Mouse (Mus musculus): Measurements from ENCODE around the gene Dmrt2.

Dmrt2 gene

DNA sequence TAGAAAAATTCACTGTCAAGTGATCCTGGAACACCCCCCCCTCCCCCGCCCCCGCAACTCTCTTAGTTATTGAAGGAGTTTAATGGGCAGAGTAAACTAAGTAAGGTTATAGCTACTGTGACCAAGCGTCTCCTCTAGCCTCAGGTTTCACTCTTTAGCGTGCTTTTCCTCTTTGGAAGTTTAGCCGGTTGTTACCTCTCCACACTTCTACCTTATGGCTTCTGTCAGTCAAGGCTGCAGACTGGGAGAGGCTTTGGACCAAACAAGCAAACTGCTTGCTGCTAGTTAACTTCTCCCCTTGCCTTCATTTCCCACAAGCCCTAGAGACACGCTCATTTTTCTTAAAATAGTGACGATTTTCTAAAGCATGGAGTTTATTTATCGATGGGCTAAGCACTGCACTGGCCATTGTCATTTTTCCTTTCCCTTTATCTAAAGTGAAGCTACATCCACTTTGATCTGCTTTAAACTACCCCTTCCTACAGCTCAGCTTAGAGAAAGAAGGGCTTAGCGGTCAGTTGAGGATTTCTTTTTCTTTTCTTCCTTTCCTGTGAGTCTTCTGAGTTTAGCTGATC is 3.7 kb downstream of the Dmrt2 start:
- DNase-seq (ENCODE audit: low read depth) = no peak

DNA sequence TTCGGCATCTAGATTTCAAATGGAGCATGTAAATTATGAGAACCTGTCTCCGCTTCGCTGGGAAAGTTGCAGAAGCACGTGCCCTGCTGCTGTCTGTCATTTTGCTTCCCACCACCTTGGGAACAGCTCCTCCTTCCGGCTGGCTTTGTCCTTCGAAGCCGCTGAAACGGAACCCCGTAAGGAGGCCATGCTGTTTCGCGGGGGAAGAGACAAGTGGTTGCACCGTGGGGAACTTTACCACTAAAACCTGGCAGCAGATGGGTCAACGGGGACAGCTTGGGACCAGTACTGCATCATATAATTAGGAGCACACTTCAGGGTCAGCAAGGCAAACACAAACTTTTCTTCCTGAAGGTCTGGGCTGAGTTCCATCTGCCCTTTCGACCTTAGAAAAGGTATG is 26.6 kb downstream of the Dmrt2 start:
- DNase-seq (ENCODE audit: low read depth) = no peak

- no peak for DNase-seq (ENCODE audit: low read depth)
These were observed 41.2 kb downstream of the Dmrt2 start for GRCm38 (mm10) chr19:25713382-25713781.

DNA sequence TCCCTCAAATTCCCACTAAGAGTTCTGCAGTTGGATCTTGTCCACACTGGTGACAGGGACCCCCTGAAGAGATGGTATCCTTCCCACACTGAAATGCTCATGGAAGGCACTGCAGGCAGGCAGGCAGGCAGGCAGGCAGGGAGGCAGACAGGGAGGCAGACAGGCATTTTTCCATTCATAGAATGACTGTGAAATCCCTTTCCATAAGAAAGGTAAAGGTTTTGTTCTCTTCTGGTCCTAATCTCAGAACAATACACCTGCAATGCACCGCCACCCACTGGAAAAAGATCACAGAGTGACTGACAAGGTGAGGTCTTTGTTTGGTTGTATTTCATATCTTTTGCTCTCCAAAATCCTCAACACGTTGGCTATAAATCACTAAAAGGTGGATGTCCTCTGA is 42.7 kb downstream of the Dmrt2 start:
- DNase-seq (ENCODE audit: low read depth) = no peak

DNA sequence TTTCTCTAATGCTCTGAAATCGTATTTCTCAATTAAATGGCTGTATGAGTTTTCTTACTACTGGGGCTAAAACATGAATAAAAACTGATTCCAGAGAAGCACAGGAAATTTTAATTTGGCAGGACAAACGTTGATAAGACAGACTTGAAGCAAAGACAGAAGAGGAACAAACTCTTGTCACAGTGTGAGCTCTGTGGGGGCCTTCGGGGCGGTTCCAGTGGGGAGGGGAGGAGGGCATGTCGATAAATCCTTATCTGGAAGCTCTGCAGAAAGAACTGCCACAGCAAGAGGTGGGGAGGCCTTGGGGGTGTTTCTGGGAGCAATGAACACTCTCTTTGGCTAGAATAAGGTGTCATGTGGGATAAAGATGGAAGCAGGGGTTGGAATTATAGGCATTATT is 50.4 kb downstream of the Dmrt2 start:
- no peak for DNase-seq (ENCODE audit: low read depth)

Data from 416B (cell line).